Mouse (Mus musculus) kidney, postnatal 0 days (tissue): ENCODE results near the gene Gm42372. TPM values are rescaled to one million over a fixed set of nuclear protein-coding genes. Genes with fewer than 3 reads are reported as not detected.
A peak's percentile ranks its signal among the peaks of the same experiment; 100 is the strongest.

ENCODE experiments used
- ATAC-seq: fragments of 200-750 bp; cut with Nextera tagmentation; replicated peaks from 2 replicates; pipeline ENCODE4 v1.8.0; 2017; ENCODE audit warnings: low read depth, moderate number of reproducible peaks, moderate TSS enrichment, moderate library complexity; ENCODE audit not compliant: low FRiP score
- DNase-seq: peaks from one replicate; pipeline ENCODE4 v3.0.0-alpha.2; 2016; ENCODE audit warnings: low spot score
- H3K27ac ChIP-seq: fragments of 300-500 bp; sonication (generic); 2 replicates; pipeline ENCODE4 v1.5.1; 2014; ENCODE audit warnings: mild to moderate bottlenecking
- H3K27me3 ChIP-seq: fragments of 300-500 bp; sonication (generic); 2 replicates; pipeline ENCODE4 v1.6.1; 2014; ENCODE audit warnings: low read length, mixed read lengths; ENCODE audit not compliant: insufficient read depth
- H3K36me3 ChIP-seq: fragments of 300-500 bp; sonication (generic); 2 replicates; pipeline ENCODE4 v1.6.1; 2014; ENCODE audit warnings: low read length, mixed read lengths; ENCODE audit not compliant: insufficient read depth
- H3K4me1 ChIP-seq: fragments of 300-500 bp; sonication (generic); replicated peaks from 2 replicates; pipeline ENCODE4 v1.6.1; 2014; ENCODE audit warnings: antibody characterized with exemption, low read length, mixed read lengths; ENCODE audit not compliant: insufficient read depth
- H3K4me2 ChIP-seq: fragments of 300-500 bp; sonication (generic); 2 replicates; pipeline ENCODE4 v1.6.1; 2014; ENCODE audit warnings: mild to moderate bottlenecking, low read length, moderate library complexity, mixed read lengths
- H3K4me3 ChIP-seq: fragments of 300-500 bp; sonication (generic); replicated peaks from 2 replicates; pipeline ENCODE4 v1.5.1; 2014; ENCODE audit warnings: low read depth, low read length
- H3K9ac ChIP-seq: fragments of 300-500 bp; sonication (generic); 2 replicates; pipeline ENCODE4 v1.6.1; 2014; ENCODE audit warnings: low read depth, low read length
- H3K9me3 ChIP-seq: fragments of 300-500 bp; sonication (generic); replicated peaks from 2 replicates; pipeline ENCODE4 v1.6.1; 2016; ENCODE audit warnings: low read length, inconsistent platforms, mixed read lengths
- CTCF ChIP-seq: IDR thresholded peaks from 2 replicates; pipeline ENCODE4 v1.5.1; 2016; ENCODE audit warnings: antibody characterized with exemption, low read depth, mild to moderate bottlenecking, moderate library complexity
- WGBS: fragments of 180-500 bp; shearing (Covaris S2); extraction: QIAGEN DNeasy Blood & Tissue Kit; methylation state at CpG from one replicate; pipeline ENCODE4 v1.1.7; 2014; 5-methylcytosine and 5-hydroxymethylcytosine counted together
- polyA plus RNA-seq: library from polyadenylated mRNA; unstranded; fragments of >200 nt; fragmentation: Nextera tagmentation; extraction: Ambion mirVana; gene quantifications from 2 replicates; pipeline ENCODE4 v1.2.1, GENCODE M21; 2015

Gene Gm42372
- polyA plus RNA-seq, 1 experiment from 2014 or later: 0.09 TPM

DNA sequence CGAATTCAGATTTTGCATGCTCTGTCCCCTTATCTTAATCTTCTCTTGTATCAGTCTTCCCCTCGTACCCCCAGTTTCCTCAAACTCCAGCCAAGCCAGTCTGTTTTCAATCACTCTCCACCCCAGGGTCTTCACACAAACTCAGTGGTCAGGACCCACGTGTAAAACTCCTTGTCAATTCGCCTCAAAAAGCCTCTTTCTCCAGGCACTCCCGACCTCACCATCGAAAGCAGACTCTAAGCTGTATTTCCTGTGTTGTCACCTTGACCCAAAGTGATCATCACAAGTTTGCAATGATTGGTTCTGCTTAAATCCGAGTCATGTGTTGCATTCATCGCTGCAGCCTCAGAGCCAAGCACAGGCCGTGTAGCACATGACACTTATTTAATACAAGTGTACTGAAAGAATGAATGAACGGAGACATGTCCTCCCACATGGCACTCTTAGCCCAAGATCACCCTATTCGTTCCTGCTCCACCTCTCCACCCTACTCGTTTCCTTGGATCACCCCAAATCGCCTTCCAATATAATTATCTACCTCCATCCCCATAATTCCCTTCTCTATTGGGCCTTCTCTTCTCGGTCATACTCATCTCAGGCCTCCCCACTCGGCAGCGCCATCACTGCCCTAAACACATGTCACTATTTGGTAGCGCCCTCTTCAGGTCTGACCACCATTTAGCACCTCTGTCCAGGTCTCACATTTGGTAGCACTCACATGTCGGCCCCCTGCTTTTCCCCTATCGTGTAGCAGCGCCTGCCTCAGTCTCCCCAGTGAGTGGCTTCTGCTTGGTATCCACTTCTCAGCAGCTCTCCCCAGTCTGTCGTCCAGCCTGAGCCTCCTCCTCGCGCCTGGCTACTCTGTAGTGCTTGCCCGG is 44.1 kb downstream of the Gm42372 start:
- Histone ChIP-seq H3K4me2 (peak overlapping the region; percentile 52), H3K27ac (peak overlapping the region; percentile 81), H3K27me3 (no peaks in the 10 kb centered on the region), H3K36me3 (0 out of 2 replicates have a peak, but pooled peaks cover 13% of the 10 kb centered on the region), H3K4me3 (peak overlapping the region; percentile 79), H3K9me3 (no peaks in the 10 kb centered on the region), H3K9ac (peak overlapping the region; percentile 64), H3K4me1 (peaks cover 31% of the 10 kb centered on the region)
- WGBS: 4% methylated on average over 24 of the region's 24 CpGs
- peak; percentile 79 for DNase-seq
- ATAC-seq: peak; percentile 57; the same call in 1 of the 2 replicates
- TF ChIP-seq CTCF: peak; percentile 68

DNA sequence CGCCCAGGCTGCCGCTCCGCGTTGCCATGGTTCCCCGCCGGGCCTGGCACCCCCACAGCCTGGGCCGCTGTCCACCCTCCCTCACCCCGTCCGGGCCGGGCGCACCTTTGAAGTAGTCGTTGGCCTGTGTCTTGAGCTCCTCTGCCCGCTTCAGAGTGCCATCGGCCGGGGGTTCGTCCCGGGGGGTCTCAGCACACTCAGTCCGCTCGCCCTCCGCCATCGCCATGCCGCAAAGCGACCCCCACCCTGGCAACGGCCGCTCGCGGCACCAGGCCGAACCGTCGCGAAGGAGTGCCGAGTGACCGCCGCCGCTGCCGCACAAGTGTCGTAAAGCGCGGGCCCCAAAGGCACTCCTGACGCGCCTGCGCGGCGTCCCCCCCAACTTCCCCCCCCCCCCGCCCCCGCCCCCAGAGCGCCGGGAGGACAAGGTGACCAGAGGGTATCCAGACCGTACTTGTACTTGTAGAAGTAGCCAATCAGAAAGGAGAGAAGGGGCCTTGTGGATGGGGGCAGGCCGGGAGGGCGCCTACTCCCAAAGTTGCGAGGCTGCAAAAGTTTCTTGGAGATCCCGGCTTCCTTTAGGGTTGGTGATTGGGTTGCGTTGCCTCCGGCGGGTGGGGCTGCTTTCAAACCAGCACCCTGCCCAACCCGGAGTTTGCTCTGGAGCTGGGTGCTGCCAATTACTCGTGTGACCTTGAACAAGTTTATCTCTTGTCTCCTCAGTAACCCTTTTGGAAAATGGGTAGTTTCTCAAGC is 44.9 kb downstream of the Gm42372 start, which contains the start of gene Ppp5c:
Gene Ppp5c, minus strand, starts transcription at position 337 of the 756 bp plus-strand sequence.
- DNase-seq (peak; percentile 97), ATAC-seq (peak; percentile 88)
- Histone ChIP-seq H3K27me3 (no peaks in the 10 kb centered on the region), H3K36me3 (peaks cover 8% of the 10 kb centered on the region; the same call in 1 of the 2 replicates), H3K4me2 (peak within 1 kb of the TSS; percentile 52), H3K9ac (peak within 1 kb of the TSS; percentile 64), H3K4me3 (peak within 1 kb of the TSS; percentile 79), H3K27ac (peak within 1 kb of the TSS; percentile 81), H3K4me1 (peaks cover 30% of the 10 kb centered on the region), H3K9me3 (no peaks in the 10 kb centered on the region)
- TF ChIP-seq CTCF: no peak
- 0% methylated on average over 54 of the region's 58 CpGs for WGBS

DNA sequence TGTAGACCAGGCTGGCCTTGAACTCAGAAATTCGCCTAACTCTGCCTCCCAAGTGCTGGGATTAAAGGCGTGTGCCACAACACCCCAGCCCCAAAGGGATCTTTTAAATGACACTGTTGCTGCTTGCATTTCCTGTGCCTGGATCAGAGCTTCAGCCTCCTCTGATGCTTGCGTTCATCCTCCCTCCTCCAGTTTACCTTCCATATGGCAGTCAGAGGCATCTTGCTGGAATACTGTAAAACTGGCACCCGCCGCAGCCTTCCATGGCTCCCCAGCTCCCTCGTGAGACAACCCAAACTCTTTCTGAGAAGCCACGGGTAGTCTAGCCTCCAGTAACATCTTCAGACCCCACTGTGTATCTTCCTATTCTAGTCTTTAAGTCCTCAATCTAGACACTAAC is 46.0 kb downstream of the Gm42372 start:
- ATAC-seq (no peak), DNase-seq (no peak)
- H3K4me2 ChIP-seq: no peak overlapping the region
- no peaks in the 10 kb centered on the region for H3K9me3 ChIP-seq
- H3K36me3 ChIP-seq: peaks cover 18% of the 10 kb centered on the region; the same call in 1 of the 2 replicates
- TF ChIP-seq CTCF: no peak
- H3K9ac ChIP-seq: no peak overlapping the region
- H3K27me3 ChIP-seq: no peaks in the 10 kb centered on the region
- no peak overlapping the region for H3K27ac ChIP-seq
- no peak overlapping the region for H3K4me3 ChIP-seq
- H3K4me1 ChIP-seq: peaks cover 20% of the 10 kb centered on the region
- 73% methylated on average over 7 of the region's 7 CpGs for WGBS

DNA sequence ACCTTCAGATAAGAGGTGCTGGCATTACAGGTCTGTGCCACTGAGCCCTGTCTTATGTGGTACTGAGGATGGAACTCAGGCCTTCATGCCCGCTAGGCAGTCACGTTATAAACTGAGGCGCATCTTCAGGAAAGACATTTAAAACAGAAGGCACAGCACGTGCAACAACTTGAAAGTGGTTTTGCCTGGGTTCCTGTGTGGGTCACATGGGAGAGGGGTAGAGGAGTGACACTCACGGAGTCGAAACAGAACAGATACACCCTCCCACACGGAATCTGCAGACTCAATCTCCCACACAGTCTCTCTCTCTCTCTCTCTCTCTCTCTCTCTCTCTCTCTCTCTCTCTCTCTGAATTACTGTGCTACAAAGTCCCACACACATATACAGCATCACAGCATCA is 47.4 kb downstream of the Gm42372 start:
- DNase-seq (no peak), ATAC-seq (no peak)
- no peak overlapping the region for H3K9ac ChIP-seq
- no peaks in the 10 kb centered on the region for H3K9me3 ChIP-seq
- TF ChIP-seq CTCF: no peak
- H3K4me2 ChIP-seq: no peak overlapping the region
- peaks cover 18% of the 10 kb centered on the region; the same call in 1 of the 2 replicates for H3K36me3 ChIP-seq
- H3K27me3 ChIP-seq: no peaks in the 10 kb centered on the region
- WGBS: 50% methylated on average over 7 of the region's 7 CpGs
- H3K4me1 ChIP-seq: peaks cover 9% of the 10 kb centered on the region
- H3K27ac ChIP-seq: no peak overlapping the region
- H3K4me3 ChIP-seq: no peak overlapping the region

Other genes with a start within 250 kb of the Gm42372 start
- gene Ap2s1, start 244.7 kb upstream of the Gm42372 start, polyA plus RNA-seq: 262 and 263 TPM in 2 replicates
- gene Slc1a5, start 201.7 kb upstream of the Gm42372 start, polyA plus RNA-seq: 49.0 and 55.8 TPM in 2 replicates
- gene Strn4, start 167.2 kb upstream of the Gm42372 start, polyA plus RNA-seq: 65.4 and 71.2 TPM in 2 replicates
- 31.0 and 32.0 TPM in 2 replicates for gene Fkrp, start 166.4 kb upstream of the Gm42372 start, polyA plus RNA-seq
- gene Prkd2, start 140.2 kb upstream of the Gm42372 start, polyA plus RNA-seq: 12.8 and 15.1 TPM in 2 replicates
- 3.7 and 4.3 TPM in 2 replicates for gene Dact3, start 107.8 kb upstream of the Gm42372 start, polyA plus RNA-seq
- gene Gng8, start 91.3 kb upstream of the Gm42372 start, polyA plus RNA-seq: 7.3 and 8.9 TPM in 2 replicates
- 2.2 and 2.3 TPM in 2 replicates for gene Ptgir, start 76.6 kb upstream of the Gm42372 start, polyA plus RNA-seq
- 134 and 136 TPM in 2 replicates for gene Calm3, start 59.0 kb upstream of the Gm42372 start, polyA plus RNA-seq
- gene Pnmal2, start 38.4 kb upstream of the Gm42372 start, polyA plus RNA-seq: 7.0 and 8.1 TPM in 2 replicates
- 0.28 and 0.33 TPM in 2 replicates for gene Pnmal1, start 23.4 kb upstream of the Gm42372 start, polyA plus RNA-seq
- gene Ccdc8, start 9.6 kb downstream of the Gm42372 start, polyA plus RNA-seq: 15.7 and 16.9 TPM in 2 replicates
- gene Ppp5c, start 44.8 kb downstream of the Gm42372 start, polyA plus RNA-seq: 82.0 and 95.4 TPM in 2 replicates
- gene Hif3a, start 79.3 kb downstream of the Gm42372 start, polyA plus RNA-seq: 5.1 and 6.1 TPM in 2 replicates
- gene Psg16, start 91.0 kb downstream of the Gm42372 start, polyA plus RNA-seq: 0.07 TPM in 1 of 2 replicates, not detected in the other
- not detected in 2 replicates for gene Ceacam3, start 167.2 kb downstream of the Gm42372 start, polyA plus RNA-seq
- not detected in 2 replicates for gene Psg29, start 220.4 kb downstream of the Gm42372 start, polyA plus RNA-seq